Mouse (Mus musculus) heart, postnatal 0 days (tissue): ENCODE measurements around the gene Cmip. TPM values are rescaled to one million over a fixed set of nuclear protein-coding genes. Genes with fewer than 3 reads are reported as not detected.
A peak's percentile ranks its signal among the peaks of the same experiment; 100 is the strongest.

Experiments used
- ATAC-seq: fragments of 200-750 bp; cut with Nextera tagmentation; 2 replicates; pipeline ENCODE4 v1.8.0; 2017; ENCODE audit warnings: low read depth, moderate number of reproducible peaks, moderate library complexity; ENCODE audit not compliant: insufficient read depth
- DNase-seq: peaks from one replicate; pipeline ENCODE4 v3.0.0-alpha.2; 2016; ENCODE audit warnings: low spot score
- H3K27ac ChIP-seq: fragments of 300-500 bp; sonication (generic); 2 replicates; pipeline ENCODE4 v1.5.1; 2014; ENCODE audit warnings: low read depth, mild to moderate bottlenecking
- H3K27me3 ChIP-seq: fragments of 300-500 bp; sonication (generic); 2 replicates; pipeline ENCODE4 v1.6.1; 2014; ENCODE audit warnings: low read length, mixed read lengths; ENCODE audit not compliant: control insufficient read depth, insufficient read depth
- H3K36me3 ChIP-seq: fragments of 300-500 bp; sonication (generic); replicated peaks from 2 replicates; pipeline ENCODE4 v1.6.1; 2014; ENCODE audit warnings: low read length, mixed read lengths; ENCODE audit not compliant: control insufficient read depth, insufficient read depth
- H3K4me1 ChIP-seq: fragments of 300-500 bp; sonication (generic); 2 replicates; pipeline ENCODE4 v1.6.1; 2014; ENCODE audit warnings: antibody characterized with exemption; ENCODE audit not compliant: control insufficient read depth, insufficient read depth
- H3K4me2 ChIP-seq: fragments of 300-500 bp; sonication (generic); 2 replicates; pipeline ENCODE4 v1.6.1; 2014; ENCODE audit warnings: low read depth, mild to moderate bottlenecking, low read length, moderate library complexity
- H3K4me3 ChIP-seq: fragments of 300-500 bp; sonication (generic); 2 replicates; pipeline ENCODE4 v1.5.1; 2014; ENCODE audit warnings: low read depth, low read length
- H3K9ac ChIP-seq: fragments of 300-500 bp; sonication (generic); replicated peaks from 2 replicates; pipeline ENCODE4 v1.6.1; 2014; ENCODE audit warnings: low read depth, low read length, mixed read lengths
- H3K9me3 ChIP-seq: fragments of 300-500 bp; sonication (generic); replicated peaks from 2 replicates; pipeline ENCODE4 v1.6.1; 2016; ENCODE audit warnings: low read length; ENCODE audit not compliant: control insufficient read depth
- CTCF ChIP-seq: IDR thresholded peaks from 2 replicates; pipeline ENCODE4 v1.5.1; 2016; ENCODE audit warnings: antibody characterized with exemption, control low read depth, low read depth
- EP300 ChIP-seq: IDR thresholded peaks from 2 replicates; pipeline ENCODE4 v1.6.1; 2016; ENCODE audit warnings: antibody characterized with exemption, low read depth
- WGBS: fragments of 180-500 bp; shearing (Covaris S2); extraction: QIAGEN DNeasy Blood & Tissue Kit; methylation state at CpG from one replicate; pipeline ENCODE4 v1.1.7; 2014; 5-methylcytosine and 5-hydroxymethylcytosine counted together
- polyA plus RNA-seq: library from polyadenylated mRNA; unstranded; fragments of >200 nt; fragmentation: Nextera tagmentation; extraction: Ambion mirVana; gene quantifications from 2 replicates; pipeline ENCODE4 v1.2.1, GENCODE M21; 2015
- total RNA-seq: library from RNA; depleted of rRNA; stranded (reverse); fragments of >200 nt; gene quantifications from 2 replicates; pipeline ENCODE4 v1.2.3, GENCODE M21; 2014; ENCODE audit warnings: low replicate concordance

The Cmip gene
- total and polyA plus RNA-seq, 2 experiments from 2014 or later = 5.7 to 11.1 TPM

DNA sequence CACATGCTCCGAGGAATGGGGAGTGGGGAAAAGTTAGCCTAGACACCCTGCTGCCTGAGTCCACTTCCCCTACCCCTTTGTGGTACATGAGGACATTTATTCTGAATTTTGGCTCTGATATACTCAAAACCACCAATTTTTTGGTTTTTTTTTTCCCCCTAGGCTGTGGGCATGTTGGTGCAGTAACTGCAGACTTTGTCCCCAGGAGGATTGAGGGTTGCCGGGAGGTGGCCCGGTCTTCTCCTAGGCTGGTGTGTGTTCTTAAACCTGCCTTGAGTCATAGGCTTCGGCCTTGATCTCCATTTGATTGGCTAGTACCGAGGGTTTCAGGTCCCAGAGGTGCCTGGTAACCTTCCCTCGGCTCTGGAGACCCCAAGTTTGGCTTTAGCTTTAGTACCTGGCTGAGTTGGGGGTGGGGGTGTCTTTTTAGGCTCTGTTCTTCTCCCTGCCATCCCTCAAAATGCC lies 1.7 kb downstream of the Cmip start:
- 54% methylated on average over 6 of the region's 6 CpGs for WGBS
- H3K4me3 ChIP-seq = peak overlapping the region; percentile 80
- H3K4me1 ChIP-seq = peaks cover 27% of the 10 kb centered on the region; the same call in 1 of the 2 replicates
- peak overlapping the region; percentile 88 for H3K9ac ChIP-seq
- ATAC-seq = no peak
- peak overlapping the region; percentile 93 for H3K4me2 ChIP-seq
- H3K27me3 ChIP-seq = no peaks in the 10 kb centered on the region
- no peaks in the 10 kb centered on the region for H3K36me3 ChIP-seq
- peak overlapping the region; percentile 36 for H3K27ac ChIP-seq
- no peak for DNase-seq
- H3K9me3 ChIP-seq = no peaks in the 10 kb centered on the region
- TF ChIP-seq EP300 (no peak), CTCF (no peak)

DNA sequence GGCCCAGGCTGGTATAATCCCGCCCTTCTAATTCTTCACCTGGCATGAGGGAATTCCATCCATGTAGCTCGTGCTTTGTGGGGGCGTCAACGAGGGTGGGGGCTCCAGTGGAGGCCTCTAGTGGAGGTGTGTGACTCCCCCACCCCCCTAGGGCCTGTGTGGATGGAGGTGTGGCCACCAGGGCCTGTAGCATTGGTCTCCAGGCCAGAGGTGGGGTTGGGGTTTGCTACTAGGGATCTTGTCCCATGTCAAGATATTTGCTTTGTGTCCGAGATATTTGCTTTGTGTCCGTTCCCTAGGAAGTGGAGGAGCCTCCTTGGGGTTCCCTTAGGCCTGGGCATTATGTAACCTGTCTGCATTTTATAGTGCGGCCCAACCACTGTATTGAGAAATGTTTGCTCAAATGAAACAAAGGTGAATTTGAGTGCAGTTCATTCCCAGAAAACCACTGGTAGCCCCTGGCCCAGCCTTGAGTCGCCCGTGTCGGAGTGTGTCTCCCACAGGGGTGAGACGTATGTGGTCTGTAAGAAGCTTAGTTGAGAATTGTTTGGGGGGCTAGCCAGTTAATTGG lies 2.7 kb downstream of the Cmip start:
- no peak overlapping the region for H3K9ac ChIP-seq
- no peak for ATAC-seq
- WGBS = 69% methylated on average over 11 of the region's 11 CpGs

DNA sequence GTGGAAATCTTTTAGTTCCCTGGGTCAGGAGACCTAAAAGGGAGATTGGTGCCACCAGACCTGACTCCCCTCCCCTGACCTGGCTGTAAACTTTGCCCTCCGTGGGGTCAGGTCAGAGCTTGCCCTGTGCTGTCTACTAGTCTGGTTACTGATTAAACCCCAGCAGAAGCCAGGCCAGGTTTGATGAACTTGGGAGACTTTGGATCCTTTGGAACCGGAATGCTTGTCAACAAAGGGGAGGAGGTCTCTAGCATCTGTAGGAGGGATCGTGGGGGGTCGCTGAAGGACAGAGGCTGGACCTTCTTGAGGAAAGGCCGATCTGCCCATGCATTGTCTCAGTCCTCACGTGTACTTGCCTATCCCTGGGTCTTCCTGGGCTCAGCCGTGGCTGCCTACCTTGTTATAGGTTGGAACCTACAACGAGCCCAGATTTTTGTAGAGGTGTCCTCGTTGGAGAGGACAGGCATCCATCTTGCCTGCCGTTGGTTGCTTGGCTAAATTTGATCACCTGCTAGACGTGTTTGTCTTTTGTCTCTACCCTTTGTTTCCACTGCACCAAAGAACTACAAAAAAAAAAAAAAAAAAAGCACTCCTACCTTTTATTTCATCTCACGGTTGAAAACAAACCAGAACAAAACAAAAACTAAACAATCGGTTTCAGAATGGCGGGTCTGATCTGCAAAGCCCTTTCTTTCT lies 3.5 kb downstream of the Cmip start:
- no peaks in the 10 kb centered on the region for H3K27me3 ChIP-seq
- H3K4me3 ChIP-seq = peak overlapping the region; percentile 5; the same call in 1 of the 2 replicates
- no peaks in the 10 kb centered on the region for H3K36me3 ChIP-seq
- no peaks in the 10 kb centered on the region for H3K9me3 ChIP-seq
- H3K27ac ChIP-seq = no peak overlapping the region
- H3K4me1 ChIP-seq = peaks cover 27% of the 10 kb centered on the region; the same call in 1 of the 2 replicates
- ATAC-seq (no peak), DNase-seq (no peak)
- TF ChIP-seq EP300 (no peak), CTCF (no peak)
- WGBS = 62% methylated on average over 14 of the region's 14 CpGs
- no peak overlapping the region; the same call in 1 of the 2 replicates for H3K9ac ChIP-seq
- H3K4me2 ChIP-seq = peak overlapping the region; percentile 93

More for the DNA sequence above, 2.7 kb downstream of the Cmip start:
- Histone ChIP-seq H3K36me3 (no peaks in the 10 kb centered on the region), H3K27ac (no peak overlapping the region), H3K4me3 (peak overlapping the region; percentile 80; the same call in 1 of the 2 replicates), H3K27me3 (no peaks in the 10 kb centered on the region), H3K9me3 (no peaks in the 10 kb centered on the region), H3K4me1 (peaks cover 27% of the 10 kb centered on the region; the same call in 1 of the 2 replicates), H3K4me2 (peak overlapping the region; percentile 93)
- TF ChIP-seq EP300 (no peak), CTCF (no peak)
- DNase-seq = no peak

DNA sequence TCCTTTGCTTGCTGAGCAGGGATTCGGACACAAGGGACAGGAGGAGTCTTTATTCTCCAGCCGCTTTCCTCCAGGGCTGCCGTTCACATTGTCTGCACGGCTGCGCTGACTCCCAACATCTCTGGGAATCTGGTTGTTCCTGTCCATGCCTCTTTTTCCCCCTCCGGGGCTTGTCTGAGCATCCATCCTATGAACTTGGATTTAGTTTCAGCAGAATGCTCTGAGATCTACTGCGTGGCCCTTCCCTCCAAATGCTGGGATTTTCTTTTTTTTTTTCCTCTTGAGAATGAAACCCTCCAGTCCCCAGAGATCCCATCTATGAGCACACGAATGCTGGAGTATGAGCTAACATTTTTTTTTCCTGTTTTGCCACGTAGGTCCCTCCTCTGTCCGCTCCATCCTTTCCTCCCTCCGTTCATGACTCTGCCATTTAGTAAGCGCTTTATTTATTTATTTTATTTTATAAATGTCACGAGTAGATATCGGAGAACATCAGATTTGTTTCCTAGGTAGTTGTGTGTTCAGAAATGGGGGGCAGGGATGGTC lies 4.1 kb downstream of the Cmip start:
- Histone ChIP-seq H3K27me3 (no peaks in the 10 kb centered on the region), H3K9ac (no peak overlapping the region), H3K27ac (no peak overlapping the region), H3K4me2 (peak overlapping the region; percentile 93; the same call in 1 of the 2 replicates), H3K4me3 (peak overlapping the region; percentile 2; the same call in 1 of the 2 replicates), H3K36me3 (no peaks in the 10 kb centered on the region), H3K4me1 (peaks cover 27% of the 10 kb centered on the region; the same call in 1 of the 2 replicates), H3K9me3 (no peaks in the 10 kb centered on the region)
- DNase-seq (no peak), ATAC-seq (no peak)
- no peak for TF ChIP-seq CTCF
- no peak for TF ChIP-seq EP300
- WGBS = 57% methylated on average over 14 of the region's 14 CpGs

DNA sequence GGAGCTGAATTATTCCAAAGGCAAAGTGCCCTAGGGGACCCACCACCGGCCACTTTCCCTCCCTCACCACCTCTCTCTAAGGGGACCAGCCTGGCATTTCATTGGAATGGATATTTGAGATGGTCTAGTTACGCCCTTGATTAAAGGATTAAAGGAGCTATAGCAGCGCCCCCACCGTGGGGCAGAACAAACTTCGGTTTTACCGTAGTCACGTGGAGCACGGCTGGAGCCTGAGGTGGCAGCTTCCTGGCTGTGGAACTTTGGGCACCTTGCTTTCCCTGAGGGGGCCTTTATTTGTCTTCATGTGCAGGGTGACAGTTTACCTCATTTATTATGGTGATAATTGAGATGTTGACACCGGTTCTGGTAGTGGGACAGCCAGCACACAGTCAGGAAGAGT lies 4.8 kb downstream of the Cmip start:
- DNase-seq (no peak), ATAC-seq (no peak)
- H3K27me3 ChIP-seq = no peaks in the 10 kb centered on the region
- H3K36me3 ChIP-seq = no peaks in the 10 kb centered on the region
- TF ChIP-seq EP300 (no peak), CTCF (no peak)
- WGBS = 57% methylated on average over 9 of the region's 9 CpGs
- H3K4me1 ChIP-seq = peaks cover 27% of the 10 kb centered on the region; the same call in 1 of the 2 replicates
- no peak overlapping the region for H3K9ac ChIP-seq
- no peak overlapping the region for H3K4me2 ChIP-seq
- H3K4me3 ChIP-seq = no peak overlapping the region
- no peak overlapping the region for H3K27ac ChIP-seq
- no peaks in the 10 kb centered on the region for H3K9me3 ChIP-seq
